Mouse (Mus musculus) mouse trophoblast stem cell (cell line): ENCODE results near the gene Usp33.

Experiments used
- in situ Hi-C, 2 experiments: fragments of 300-500 bp; cut with MseI, MboI; formaldehyde crosslinking; loops; 2 replicates in 1 of 2; 3 replicates in 1 of 2; pipeline ENCODE4 v1.15.1; 2025

The Usp33 gene

GRCm38 (mm10) chr3:152342961-152343517, 3.2 kb upstream of the Usp33 start:
- in situ Hi-C loops = no loop called here

- in situ Hi-C loops = no loop called here
Observed at GRCm38 (mm10) chr3:152346633-152347141, 409 bp downstream of the Usp33 start.

DNA sequence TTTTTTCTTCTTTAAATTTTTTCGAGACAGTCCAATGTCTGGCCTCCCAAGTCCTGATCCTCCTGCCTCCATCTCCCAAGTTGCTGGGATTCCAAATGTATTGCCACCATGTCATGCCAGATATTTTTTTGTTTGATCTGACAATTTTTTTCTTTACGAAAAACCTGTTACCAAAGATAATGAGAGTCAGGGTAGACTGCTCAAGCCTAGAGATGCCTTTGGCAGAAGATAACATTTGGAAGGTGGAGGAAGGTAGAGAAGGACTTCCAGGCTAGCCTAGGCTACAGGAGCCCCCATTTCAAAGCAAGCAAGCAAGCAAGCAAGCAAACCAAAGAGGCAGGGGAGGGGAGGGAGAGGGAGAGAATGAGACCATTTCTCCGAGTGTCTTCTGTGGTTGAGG, 949 bp downstream of the Usp33 start:
- in situ Hi-C loops = no loop called here

GRCm38 (mm10) chr3:152348011-152348830, 1.9 kb downstream of the Usp33 start:
- in situ Hi-C loops = no loop called here

DNA sequence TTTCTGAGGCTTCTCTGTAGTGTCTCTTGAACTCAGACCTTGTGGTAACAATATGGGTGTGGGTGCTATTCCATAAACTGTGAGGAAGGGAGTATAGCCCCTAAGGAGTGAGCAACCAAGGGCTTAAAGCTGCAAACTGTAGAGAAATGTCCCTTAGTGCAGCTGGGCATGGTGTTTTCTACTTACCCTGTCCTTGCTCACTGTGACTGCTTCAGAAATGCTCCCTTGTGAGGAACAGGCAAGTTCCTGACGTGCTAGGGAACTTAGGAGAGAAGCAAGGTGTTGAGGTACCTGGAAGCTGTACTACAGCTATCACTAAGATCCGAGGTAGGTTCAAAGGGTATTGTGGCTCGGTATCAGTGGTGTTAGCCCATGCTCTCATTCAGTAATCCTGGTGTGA, 4.2 kb downstream of the Usp33 start:
- in situ Hi-C loops = no loop called here

GRCm38 (mm10) chr3:152350966-152351365, 4.7 kb downstream of the Usp33 start:
- in situ Hi-C loops = no loop called here

DNA sequence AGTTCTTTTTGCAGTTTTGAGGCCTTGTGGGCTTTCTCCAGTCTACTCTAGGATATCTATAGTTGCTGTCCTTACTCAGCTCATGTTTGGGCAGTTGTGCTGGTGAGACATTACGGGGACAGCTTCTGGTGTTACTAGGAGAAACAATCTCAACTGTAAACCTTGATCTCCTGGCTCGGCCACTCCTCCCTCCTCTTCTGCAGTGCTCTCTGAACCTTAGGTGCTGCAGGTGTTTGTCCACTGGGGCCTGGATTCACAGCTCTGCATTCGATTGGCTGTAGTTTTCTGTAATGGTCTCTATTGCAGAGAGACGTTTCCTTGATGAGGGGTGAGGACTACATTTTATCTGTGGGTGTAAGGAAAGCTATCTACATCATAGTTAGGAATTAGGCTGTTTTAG, 6.0 kb downstream of the Usp33 start:
- in situ Hi-C loops = no loop called here

- in situ Hi-C loops = no loop called here
Observed at GRCm38 (mm10) chr3:152353434-152354177, 7.3 kb downstream of the Usp33 start.

- in situ Hi-C loops = no loop called here
Observed at GRCm38 (mm10) chr3:152355361-152355760, 9.1 kb downstream of the Usp33 start.

DNA sequence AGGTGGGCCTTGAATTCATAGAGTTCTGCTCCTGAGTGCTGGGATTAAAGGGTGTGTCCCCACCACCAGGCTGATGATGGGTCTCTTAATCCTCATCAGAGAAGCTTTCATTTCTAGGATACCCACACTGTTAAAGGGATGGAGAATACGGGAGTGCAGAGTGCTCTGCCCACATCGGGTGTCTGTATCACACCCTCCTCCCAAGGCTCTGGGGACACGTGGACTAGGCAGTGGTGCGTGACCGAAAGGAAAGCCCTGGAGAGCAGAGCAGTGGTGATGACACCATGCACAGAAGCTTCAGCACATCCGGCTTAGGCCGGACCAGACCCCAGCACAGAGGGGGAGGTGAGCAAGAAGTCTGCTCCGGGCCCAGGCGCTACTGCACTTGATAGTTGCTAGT, 10.5 kb downstream of the Usp33 start:
- in situ Hi-C loops = no loop called here

DNA sequence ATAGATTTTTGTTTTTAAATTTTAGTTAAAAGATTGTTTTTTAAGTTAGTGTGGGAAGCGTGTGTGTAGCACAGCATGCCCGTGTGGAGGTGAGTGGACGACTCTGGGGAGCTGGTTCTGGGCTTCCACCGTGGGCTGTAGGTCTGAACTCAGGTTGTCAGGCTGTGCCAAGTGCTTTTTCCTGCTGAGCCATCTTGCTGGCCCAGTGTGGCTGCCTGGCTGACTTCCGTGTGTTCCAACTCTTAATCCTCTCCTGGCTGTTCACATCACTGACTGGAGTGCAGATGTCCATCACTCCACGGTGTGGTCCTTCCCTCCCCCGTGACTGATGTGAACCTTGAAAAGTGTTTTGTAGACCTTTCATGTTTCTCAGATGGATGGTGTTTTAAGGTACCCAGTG, 12.9 kb downstream of the Usp33 start:
- in situ Hi-C loops = no loop called here

DNA sequence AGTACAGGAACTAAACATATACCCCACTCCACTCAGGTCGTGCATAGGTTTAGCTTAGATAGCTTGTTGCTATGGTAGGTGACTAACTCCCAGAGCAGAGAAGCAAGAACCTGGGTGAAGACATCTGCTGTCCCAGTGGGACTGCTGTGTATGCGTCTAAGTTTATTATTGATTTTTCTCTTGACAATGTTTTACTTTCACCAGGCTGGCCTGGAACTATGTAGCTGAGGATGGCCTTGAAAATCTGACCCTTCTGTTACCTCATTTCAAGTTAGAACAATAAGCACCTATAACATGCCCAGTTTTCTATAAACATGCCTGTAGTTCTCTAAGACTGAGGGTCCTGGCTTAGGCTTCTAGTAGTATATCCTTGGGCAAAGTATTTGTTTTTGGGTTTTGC, 17.9 kb downstream of the Usp33 start:
- in situ Hi-C loops = no loop called here

- in situ Hi-C loops = no loop called here
Observed at GRCm38 (mm10) chr3:152376063-152376462, 29.8 kb downstream of the Usp33 start.

DNA sequence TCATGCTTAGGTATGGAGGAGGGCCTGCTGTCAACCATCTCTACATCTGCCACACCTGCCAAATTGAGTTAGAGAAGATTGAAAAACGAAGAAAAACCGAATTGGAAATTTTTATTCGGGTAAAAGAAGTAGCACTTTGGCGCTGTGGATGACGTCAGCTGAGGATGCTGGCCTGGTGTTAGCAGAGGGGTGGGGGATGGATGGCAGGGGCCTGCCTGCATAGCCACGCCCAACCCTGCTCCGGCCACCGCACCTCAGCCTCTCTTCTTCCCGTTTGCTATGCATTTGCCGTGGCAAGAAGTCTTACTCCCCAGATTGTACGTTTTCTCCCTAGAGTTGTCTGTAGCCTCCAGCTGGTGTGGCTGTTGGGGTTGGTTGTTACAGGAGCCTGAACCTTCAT, 37.8 kb downstream of the Usp33 start:
- in situ Hi-C loops = no loop called here

GRCm38 (mm10) chr3:152395350-152396277, 49.3 kb downstream of the Usp33 start, which contains the start of gene Zzz3:
Gene Zzz3 (plus strand): TSS chr3:152395473.
- in situ Hi-C loops = no loop called here

GRCm38 (mm10) chr3:152396278-152396987, 50.2 kb downstream of the Usp33 start:
- in situ Hi-C loops = no loop called here

DNA sequence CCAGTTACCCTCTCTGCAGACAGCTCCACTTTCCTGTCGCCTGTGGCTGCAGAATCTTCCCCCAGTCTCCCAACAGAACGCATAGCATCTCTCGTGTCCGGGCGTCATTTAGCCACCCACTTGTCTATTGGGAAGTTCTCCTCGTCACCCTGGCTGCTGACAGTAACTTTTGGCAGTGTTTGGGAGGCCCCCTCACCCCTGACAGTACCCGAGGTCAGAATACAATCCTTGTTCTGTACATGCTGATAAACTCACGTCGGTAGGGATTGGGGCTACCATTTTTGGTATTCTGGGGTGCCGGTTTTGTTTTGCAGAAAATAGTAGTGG, 50.7 kb downstream of the Usp33 start:
- in situ Hi-C loops = no loop called here

DNA sequence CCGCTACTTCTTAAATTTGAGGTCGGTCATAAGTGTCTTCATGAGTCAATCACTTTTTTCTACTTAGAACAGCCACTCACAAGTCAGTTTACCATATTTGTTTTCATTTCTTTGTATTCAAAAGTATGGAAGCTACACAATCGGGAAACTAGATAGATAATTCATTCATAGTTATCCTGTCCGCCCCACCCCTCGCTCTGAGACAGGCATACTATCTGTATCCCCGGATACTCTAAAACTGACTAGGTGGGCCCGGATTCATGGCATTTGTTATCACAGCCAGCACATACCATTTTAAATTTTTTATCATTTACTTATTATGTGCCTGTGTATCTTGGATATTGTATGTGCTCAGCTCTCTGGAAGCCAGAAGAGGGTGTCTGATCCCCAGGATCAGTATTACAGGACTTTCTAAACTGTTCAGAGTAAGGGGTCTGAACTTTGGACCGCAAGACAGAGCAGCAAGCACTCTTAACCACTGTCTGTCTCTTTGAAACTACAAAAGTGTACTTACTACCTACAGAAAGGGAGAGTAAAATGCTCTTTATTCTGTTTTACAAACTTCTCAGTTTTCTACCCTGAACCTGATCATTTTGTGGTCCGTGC, 51.2 kb downstream of the Usp33 start:
- in situ Hi-C loops = no loop called here

- in situ Hi-C loops = no loop called here
Observed at GRCm38 (mm10) chr3:152400441-152400840, 54.2 kb downstream of the Usp33 start.

DNA sequence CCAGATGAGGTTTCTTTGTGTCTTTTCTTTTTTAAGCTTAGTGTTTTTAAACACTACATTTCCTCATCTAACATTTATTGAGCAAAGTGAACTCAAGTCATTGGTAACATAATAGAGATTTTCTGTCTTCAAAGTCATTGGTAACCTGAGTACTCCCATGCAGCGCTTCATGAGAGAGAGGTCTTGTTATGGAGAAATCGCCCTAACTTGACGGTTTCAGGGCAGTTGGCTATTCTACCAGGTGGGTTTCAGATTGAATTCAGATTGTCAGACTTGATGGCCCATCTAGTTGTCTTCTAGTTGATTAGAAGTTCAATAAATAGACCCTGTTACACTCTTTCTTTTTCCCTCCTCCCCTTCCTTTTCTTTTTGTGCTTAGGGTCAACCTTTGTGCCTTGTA, 54.6 kb downstream of the Usp33 start:
- in situ Hi-C loops = no loop called here
